Mouse (Mus musculus): Measurements from ENCODE around the gene Slc35a3. TPM values are rescaled to one million over a fixed set of nuclear protein-coding genes. Genes with fewer than 3 reads are reported as not detected.

Slc35a3 gene
- polyA plus RNA-seq, 1 experiment from 2014 or later, result 14.8 TPM

GRCm38 (mm10) chr3:116740106-116740505, 27.5 kb upstream of the Slc35a3 start:
- ATAC-seq (replicated peaks; ENCODE audit: low FRiP score, low read depth), result no peak

GRCm38 (mm10) chr3:116737326-116737731, 24.7 kb upstream of the Slc35a3 start:
- ATAC-seq (replicated peaks; ENCODE audit: low FRiP score, low read depth) (no peak), DNase-seq (ENCODE audit: low spot score) (peak; percentile 28)
- no peaks in the 10 kb centered on the region for H3K27me3 ChIP-seq (ENCODE audit: insufficient read depth, low read length)
- no peaks in the 10 kb centered on the region for H3K4me1 ChIP-seq (replicated peaks; ENCODE audit: insufficient read depth, low read length)
- WGBS, result 68% methylated on average over 8 of the region's 8 CpGs
- peak; percentile 54 for TF ChIP-seq CTCF (IDR thresholded peaks at IDR 0.05; ENCODE audit: low read depth)
- no peaks in the 10 kb centered on the region for H3K9me3 ChIP-seq (replicated peaks; ENCODE audit: low read length)
- H3K9ac ChIP-seq (ENCODE audit: low read depth, low read length), result no peak overlapping the region
- H3K4me2 ChIP-seq (ENCODE audit: low read length), result no peak overlapping the region
- no peak overlapping the region for H3K4me3 ChIP-seq (replicated peaks; ENCODE audit: low read depth, low read length)
- no peak overlapping the region for H3K27ac ChIP-seq
- H3K36me3 ChIP-seq (ENCODE audit: insufficient read depth, low read length), result no peaks in the 10 kb centered on the region

More at GRCm38 (mm10) chr3:116740106-116740505, 27.5 kb upstream of the Slc35a3 start:
- H3K27ac ChIP-seq, result no peak overlapping the region
- no peak for TF ChIP-seq CTCF (IDR thresholded peaks at IDR 0.05; ENCODE audit: low read depth)
- no peaks in the 10 kb centered on the region for H3K4me1 ChIP-seq (replicated peaks; ENCODE audit: insufficient read depth, low read length)
- H3K4me3 ChIP-seq (replicated peaks; ENCODE audit: low read depth, low read length), result no peak overlapping the region
- no peaks in the 10 kb centered on the region for H3K9me3 ChIP-seq (replicated peaks; ENCODE audit: low read length)
- no peak overlapping the region for H3K4me2 ChIP-seq (ENCODE audit: low read length)
- H3K9ac ChIP-seq (ENCODE audit: low read depth, low read length), result no peak overlapping the region
- H3K27me3 ChIP-seq (ENCODE audit: insufficient read depth, low read length), result no peaks in the 10 kb centered on the region
- DNase-seq (ENCODE audit: low spot score), result peak; percentile 71
- whole genome bisulfite sequencing, result 36% methylated on average over 5 of the region's 5 CpGs
- no peaks in the 10 kb centered on the region for H3K36me3 ChIP-seq (ENCODE audit: insufficient read depth, low read length)

GRCm38 (mm10) chr3:116729483-116730174, 17.0 kb upstream of the Slc35a3 start:
- no peaks in the 10 kb centered on the region for H3K27me3 ChIP-seq (ENCODE audit: insufficient read depth, low read length)
- H3K36me3 ChIP-seq (ENCODE audit: insufficient read depth, low read length), result no peaks in the 10 kb centered on the region
- H3K9ac ChIP-seq (ENCODE audit: low read depth, low read length), result no peak overlapping the region
- no peak for DNase-seq (ENCODE audit: low spot score)
- H3K4me3 ChIP-seq (replicated peaks; ENCODE audit: low read depth, low read length), result no peak overlapping the region
- TF ChIP-seq CTCF (IDR thresholded peaks at IDR 0.05; ENCODE audit: low read depth), result no peak
- H3K27ac ChIP-seq, result no peak overlapping the region
- H3K4me2 ChIP-seq (ENCODE audit: low read length), result no peak overlapping the region
- H3K4me1 ChIP-seq (replicated peaks; ENCODE audit: insufficient read depth, low read length), result 0 out of 2 replicates have a peak, but pooled peaks cover 4% of the 10 kb centered on the region
- no peak for ATAC-seq (replicated peaks; ENCODE audit: low FRiP score, low read depth)
- WGBS, result 76% methylated on average over 2 of the region's 2 CpGs
- no peaks in the 10 kb centered on the region for H3K9me3 ChIP-seq (replicated peaks; ENCODE audit: low read length)

- Histone ChIP-seq H3K9me3 (replicated peaks; ENCODE audit: low read length) (no peaks in the 10 kb centered on the region), H3K27ac (no peak overlapping the region), H3K27me3 (ENCODE audit: insufficient read depth, low read length) (no peaks in the 10 kb centered on the region), H3K4me3 (replicated peaks; ENCODE audit: low read depth, low read length) (no peak overlapping the region), H3K4me1 (replicated peaks; ENCODE audit: insufficient read depth, low read length) (0 out of 2 replicates have a peak, but pooled peaks cover 4% of the 10 kb centered on the region), H3K4me2 (ENCODE audit: low read length) (no peak overlapping the region), H3K9ac (ENCODE audit: low read depth, low read length) (no peak overlapping the region), H3K36me3 (ENCODE audit: insufficient read depth, low read length) (no peaks in the 10 kb centered on the region)
- ATAC-seq (replicated peaks; ENCODE audit: low FRiP score, low read depth) (no peak; the same call in 1 of the 2 replicates), DNase-seq (ENCODE audit: low spot score) (peak; percentile 48)
- no peak for TF ChIP-seq CTCF (IDR thresholded peaks at IDR 0.05; ENCODE audit: low read depth)
- 17% methylated on average over 9 of the region's 9 CpGs for WGBS
Observed at GRCm38 (mm10) chr3:116726807-116727206, 14.2 kb upstream of the Slc35a3 start.

GRCm38 (mm10) chr3:116723496-116724481, 11.2 kb upstream of the Slc35a3 start:
- Histone ChIP-seq H3K27me3 (ENCODE audit: insufficient read depth, low read length) (no peaks in the 10 kb centered on the region), H3K4me1 (replicated peaks; ENCODE audit: insufficient read depth, low read length) (0 out of 2 replicates have a peak, but pooled peaks cover 4% of the 10 kb centered on the region), H3K9me3 (replicated peaks; ENCODE audit: low read length) (no peaks in the 10 kb centered on the region), H3K27ac (peak overlapping the region; percentile 20; the same call in 1 of the 2 replicates), H3K4me2 (ENCODE audit: low read length) (no peak overlapping the region), H3K36me3 (ENCODE audit: insufficient read depth, low read length) (no peaks in the 10 kb centered on the region), H3K9ac (ENCODE audit: low read depth, low read length) (no peak overlapping the region), H3K4me3 (replicated peaks; ENCODE audit: low read depth, low read length) (no peak overlapping the region)
- DNase-seq (ENCODE audit: low spot score) (no peak), ATAC-seq (replicated peaks; ENCODE audit: low FRiP score, low read depth) (no peak)
- TF ChIP-seq CTCF (IDR thresholded peaks at IDR 0.05; ENCODE audit: low read depth), result no peak
- WGBS, result 44% methylated on average over 10 of the region's 10 CpGs

GRCm38 (mm10) chr3:116722980-116723379, 10.3 kb upstream of the Slc35a3 start:
- WGBS, result 56% methylated on average over 4 of the region's 4 CpGs
- TF ChIP-seq CTCF (IDR thresholded peaks at IDR 0.05; ENCODE audit: low read depth), result no peak
- no peak for DNase-seq (ENCODE audit: low spot score)
- H3K9me3 ChIP-seq (replicated peaks; ENCODE audit: low read length), result no peaks in the 10 kb centered on the region
- H3K4me3 ChIP-seq (replicated peaks; ENCODE audit: low read depth, low read length), result no peak overlapping the region
- H3K4me2 ChIP-seq (ENCODE audit: low read length), result no peak overlapping the region
- no peaks in the 10 kb centered on the region for H3K27me3 ChIP-seq (ENCODE audit: insufficient read depth, low read length)
- H3K27ac ChIP-seq, result no peak overlapping the region
- 0 out of 2 replicates have a peak, but pooled peaks cover 4% of the 10 kb centered on the region for H3K4me1 ChIP-seq (replicated peaks; ENCODE audit: insufficient read depth, low read length)
- ATAC-seq (replicated peaks; ENCODE audit: low FRiP score, low read depth), result no peak
- H3K9ac ChIP-seq (ENCODE audit: low read depth, low read length), result no peak overlapping the region
- no peaks in the 10 kb centered on the region for H3K36me3 ChIP-seq (ENCODE audit: insufficient read depth, low read length)
